Mouse (Mus musculus): ENCODE data around the gene Lamb1.

Lamb1 gene

GRCm38 (mm10) chr12:31248681-31249080 is 16.4 kb upstream of the Lamb1 start:
- DNase-seq (ENCODE audit: low read depth in 2 of 2, low spot score in 2 of 2): no peak

GRCm38 (mm10) chr12:31252259-31252658 is 12.8 kb upstream of the Lamb1 start:
- DNase-seq (ENCODE audit: low read depth in 2 of 2, low spot score in 2 of 2): no peak

- no peak for DNase-seq (ENCODE audit: low read depth in 2 of 2, low spot score in 2 of 2)
Observed at GRCm38 (mm10) chr12:31254978-31255377, 10.1 kb upstream of the Lamb1 start.

GRCm38 (mm10) chr12:31256121-31256903 is 8.7 kb upstream of the Lamb1 start:
- DNase-seq (ENCODE audit: low read depth in 2 of 2, low spot score in 2 of 2): no peak

GRCm38 (mm10) chr12:31261882-31262281 is 3.2 kb upstream of the Lamb1 start:
- DNase-seq (ENCODE audit: low read depth in 2 of 2, low spot score in 2 of 2): no peak

- DNase-seq (ENCODE audit: low read depth in 2 of 2, low spot score in 2 of 2): no peak
Observed at GRCm38 (mm10) chr12:31263921-31264320, 1.1 kb upstream of the Lamb1 start.

GRCm38 (mm10) chr12:31265722-31266431 is 843 bp downstream of the Lamb1 start:
- DNase-seq (ENCODE audit: low read depth in 2 of 2, low spot score in 2 of 2): no peak

GRCm38 (mm10) chr12:31266686-31267085 is 1.7 kb downstream of the Lamb1 start:
- no peak for DNase-seq (ENCODE audit: low read depth in 2 of 2, low spot score in 2 of 2)

GRCm38 (mm10) chr12:31267363-31267762 is 2.3 kb downstream of the Lamb1 start:
- no peak for DNase-seq (ENCODE audit: low read depth in 2 of 2, low spot score in 2 of 2)

GRCm38 (mm10) chr12:31268315-31268714 is 3.3 kb downstream of the Lamb1 start:
- no peak for DNase-seq (ENCODE audit: low read depth in 2 of 2, low spot score in 2 of 2)

GRCm38 (mm10) chr12:31269020-31269597 is 4.1 kb downstream of the Lamb1 start:
- no peak for DNase-seq (ENCODE audit: low read depth in 2 of 2, low spot score in 2 of 2)

GRCm38 (mm10) chr12:31270361-31270760 is 5.3 kb downstream of the Lamb1 start:
- DNase-seq (ENCODE audit: low read depth in 2 of 2, low spot score in 2 of 2): no peak

- no peak for DNase-seq (ENCODE audit: low read depth in 2 of 2, low spot score in 2 of 2)
Observed at GRCm38 (mm10) chr12:31270776-31271175, 5.7 kb downstream of the Lamb1 start.

- DNase-seq (ENCODE audit: low read depth in 2 of 2, low spot score in 2 of 2): no peak
Observed at GRCm38 (mm10) chr12:31271361-31272011, 6.5 kb downstream of the Lamb1 start.

- DNase-seq (ENCODE audit: low read depth in 2 of 2, low spot score in 2 of 2): no peak
Observed at GRCm38 (mm10) chr12:31272012-31272735, 7.1 kb downstream of the Lamb1 start.

- DNase-seq (ENCODE audit: low read depth in 2 of 2, low spot score in 2 of 2): no peak
Observed at GRCm38 (mm10) chr12:31272846-31273245, 7.8 kb downstream of the Lamb1 start.

GRCm38 (mm10) chr12:31273646-31274045 is 8.6 kb downstream of the Lamb1 start:
- no peak for DNase-seq (ENCODE audit: low read depth in 2 of 2, low spot score in 2 of 2)

GRCm38 (mm10) chr12:31275411-31275810 is 10.4 kb downstream of the Lamb1 start:
- DNase-seq (ENCODE audit: low read depth in 2 of 2, low spot score in 2 of 2): no peak

GRCm38 (mm10) chr12:31278270-31278669 is 13.2 kb downstream of the Lamb1 start:
- DNase-seq (ENCODE audit: low read depth in 2 of 2, low spot score in 2 of 2): no peak

- DNase-seq (ENCODE audit: low read depth in 2 of 2, low spot score in 2 of 2): no peak
Observed at GRCm38 (mm10) chr12:31280318-31280717, 15.3 kb downstream of the Lamb1 start.

GRCm38 (mm10) chr12:31281100-31281591 is 16.1 kb downstream of the Lamb1 start:
- DNase-seq (ENCODE audit: low read depth in 2 of 2, low spot score in 2 of 2): no peak

All from CD8-positive naive resting alpha-beta T cell, adult 2 months (primary cell).